Mouse (Mus musculus): ENCODE results near the gene Asprv1. TPM values are rescaled to one million over a fixed set of nuclear protein-coding genes. Genes with fewer than 3 reads are reported as not detected.

The Asprv1 gene
- polyA plus RNA-seq, 1 experiment from 2014 or later: 2.1 TPM

GRCm38 (mm10) chr6:86624074-86625030, 3.6 kb upstream of the Asprv1 start:
- Histone ChIP-seq H3K36me3 (no peaks in the 10 kb centered on the region), H3K9ac (no peak overlapping the region), H3K4me2 (replicated peaks) (no peak overlapping the region), H3K9me3 (no peaks in the 10 kb centered on the region), H3K4me1 (no peaks in the 10 kb centered on the region), H3K27me3 (no peaks in the 10 kb centered on the region), H3K4me3 (no peak overlapping the region), H3K27ac (no peak overlapping the region)
- 57% methylated on average over 18 of the region's 18 CpGs for WGBS
- ATAC-seq (ENCODE audit: insufficient number of reproducible peaks, insufficient read depth, low FRiP score, low TSS enrichment): no peak

DNA sequence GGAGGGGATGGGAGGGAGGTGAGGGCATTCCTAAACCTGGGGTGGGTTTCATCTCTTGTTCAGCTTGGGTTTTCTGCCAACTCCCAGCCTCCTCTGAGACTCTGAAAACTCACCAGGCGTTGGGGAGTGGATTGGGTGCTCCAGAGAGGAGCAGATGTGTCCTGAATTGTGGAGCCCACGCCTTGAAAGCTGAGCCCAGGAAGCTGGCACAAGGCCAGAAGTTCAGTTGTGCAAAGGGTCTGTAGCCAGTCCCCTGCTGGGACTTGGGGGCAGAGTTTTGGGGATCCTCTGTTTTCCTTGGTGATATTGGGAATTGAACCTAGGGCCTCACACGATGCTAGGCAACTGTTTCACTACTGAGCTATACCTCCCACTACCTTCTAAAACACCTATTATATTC, 2.2 kb downstream of the Asprv1 start:
- Histone ChIP-seq H3K27ac (no peak overlapping the region), H3K4me1 (0 out of 2 replicates have a peak, but pooled peaks cover 4% of the 10 kb centered on the region), H3K36me3 (no peaks in the 10 kb centered on the region), H3K9ac (no peak overlapping the region), H3K27me3 (no peaks in the 10 kb centered on the region), H3K4me3 (no peak overlapping the region), H3K9me3 (no peaks in the 10 kb centered on the region), H3K4me2 (replicated peaks) (no peak overlapping the region)
- no peak for ATAC-seq (ENCODE audit: insufficient number of reproducible peaks, insufficient read depth, low FRiP score, low TSS enrichment)
- WGBS: 80% methylated on average over 3 of the region's 3 CpGs

DNA sequence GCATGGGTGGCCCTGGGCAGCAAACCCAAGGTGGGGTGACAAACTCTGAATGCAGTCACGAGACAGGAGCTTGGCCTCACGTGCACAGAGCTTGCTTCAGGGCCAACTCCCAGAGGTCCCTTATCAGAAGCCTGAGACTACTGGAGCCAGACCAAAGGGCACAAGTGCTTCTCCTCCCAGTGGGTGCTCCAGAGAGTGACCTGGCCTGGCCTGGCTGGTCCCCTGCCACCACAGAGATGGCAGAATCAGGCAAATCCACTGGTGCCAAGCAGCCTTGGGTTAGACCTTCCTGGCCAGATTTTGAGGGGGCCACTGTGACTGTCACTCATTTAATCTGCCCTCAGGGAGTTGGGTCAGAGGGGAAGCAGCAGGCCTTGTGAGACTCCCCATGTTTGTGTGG, 8.5 kb downstream of the Asprv1 start:
- ATAC-seq (ENCODE audit: insufficient number of reproducible peaks, insufficient read depth, low FRiP score, low TSS enrichment): no peak

DNA sequence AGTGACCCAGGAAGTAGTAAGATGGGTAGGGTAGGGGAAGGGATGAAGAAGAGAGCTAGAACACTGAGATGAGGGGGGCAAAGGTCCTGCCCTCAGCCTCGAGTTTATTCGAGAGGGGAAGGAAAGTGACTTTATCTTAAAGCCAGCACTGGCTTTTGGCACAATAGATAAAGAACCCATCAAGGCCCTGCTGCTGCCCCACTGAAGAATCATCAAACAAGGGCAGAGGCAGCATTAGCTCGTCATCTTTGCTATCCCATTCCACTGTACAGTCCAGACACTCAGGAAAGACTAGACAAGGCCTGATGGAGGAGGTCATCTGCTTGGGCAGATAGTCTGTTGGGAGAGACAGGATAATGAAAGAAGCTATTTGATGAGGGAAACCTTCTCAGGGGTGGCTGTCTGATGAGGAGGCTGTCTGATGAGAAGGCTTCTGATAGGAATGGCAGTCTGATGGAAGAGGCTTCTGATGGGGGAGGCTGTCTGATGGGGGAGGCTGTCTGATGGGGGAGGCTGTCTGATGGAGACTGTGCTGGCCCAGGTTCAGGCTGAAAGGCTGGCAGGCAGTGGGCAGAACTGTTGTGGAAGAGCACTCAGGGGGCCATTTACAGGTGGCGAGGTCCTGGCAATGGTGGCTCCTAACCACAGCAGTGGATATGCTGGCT, 9.3 kb downstream of the Asprv1 start:
- ATAC-seq (ENCODE audit: insufficient number of reproducible peaks, insufficient read depth, low FRiP score, low TSS enrichment): no peak
- Histone ChIP-seq H3K4me1 (no peaks in the 10 kb centered on the region), H3K27me3 (no peaks in the 10 kb centered on the region), H3K9me3 (no peaks in the 10 kb centered on the region), H3K27ac (peak overlapping the region; percentile 71), H3K4me3 (no peak overlapping the region), H3K36me3 (no peaks in the 10 kb centered on the region), H3K9ac (no peak overlapping the region), H3K4me2 (replicated peaks) (no peak overlapping the region)
- WGBS: 68% methylated on average over 4 of the region's 4 CpGs

More for the DNA sequence above, 8.5 kb downstream of the Asprv1 start:
- no peaks in the 10 kb centered on the region for H3K27me3 ChIP-seq
- H3K9ac ChIP-seq: no peak overlapping the region
- 65% methylated on average over 2 of the region's 2 CpGs for WGBS
- no peaks in the 10 kb centered on the region for H3K9me3 ChIP-seq
- no peak overlapping the region for H3K27ac ChIP-seq
- H3K4me1 ChIP-seq: no peaks in the 10 kb centered on the region
- no peak overlapping the region for H3K4me2 ChIP-seq (replicated peaks)
- H3K4me3 ChIP-seq: no peak overlapping the region
- H3K36me3 ChIP-seq: no peaks in the 10 kb centered on the region

DNA sequence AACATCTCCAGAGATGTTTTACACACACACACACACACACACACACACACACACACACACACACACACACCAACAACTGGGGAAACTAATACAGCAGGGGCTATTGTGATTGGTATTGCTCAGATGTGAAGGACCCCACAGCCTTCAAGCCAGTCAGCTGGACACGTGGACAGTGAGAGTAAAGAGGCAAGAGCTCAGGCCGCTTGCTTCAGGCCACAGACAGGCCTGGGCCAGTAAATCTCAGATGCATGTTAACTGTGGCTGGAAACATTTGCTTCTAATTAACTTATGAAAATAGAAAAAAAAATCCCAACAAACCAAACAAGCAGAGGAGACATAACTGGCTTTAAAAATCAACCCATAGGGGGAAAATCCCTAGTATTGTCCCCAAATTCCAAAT, 9.9 kb downstream of the Asprv1 start:
- no peaks in the 10 kb centered on the region for H3K4me1 ChIP-seq
- no peaks in the 10 kb centered on the region for H3K36me3 ChIP-seq
- no peak overlapping the region for H3K4me3 ChIP-seq
- no peaks in the 10 kb centered on the region for H3K27me3 ChIP-seq
- H3K9me3 ChIP-seq: no peaks in the 10 kb centered on the region
- no peak for ATAC-seq (ENCODE audit: insufficient number of reproducible peaks, insufficient read depth, low FRiP score, low TSS enrichment)
- H3K4me2 ChIP-seq (replicated peaks): no peak overlapping the region
- whole genome bisulfite sequencing: 35% methylated on average over 2 of the region's 2 CpGs
- H3K27ac ChIP-seq: peak overlapping the region; percentile 71
- no peak overlapping the region for H3K9ac ChIP-seq

- H3K4me2 ChIP-seq (replicated peaks): no peak overlapping the region
- no peak for ATAC-seq (ENCODE audit: insufficient number of reproducible peaks, insufficient read depth, low FRiP score, low TSS enrichment)
- no peak overlapping the region for H3K4me3 ChIP-seq
- no peak overlapping the region for H3K9ac ChIP-seq
- H3K36me3 ChIP-seq: no peaks in the 10 kb centered on the region
- 20% methylated on average over 2 of the region's 2 CpGs for WGBS
- no peak overlapping the region for H3K27ac ChIP-seq
- H3K27me3 ChIP-seq: no peaks in the 10 kb centered on the region
- no peaks in the 10 kb centered on the region for H3K4me1 ChIP-seq
- no peaks in the 10 kb centered on the region for H3K9me3 ChIP-seq
These were observed 10.5 kb downstream of the Asprv1 start for GRCm38 (mm10) chr6:86638434-86638833.

DNA sequence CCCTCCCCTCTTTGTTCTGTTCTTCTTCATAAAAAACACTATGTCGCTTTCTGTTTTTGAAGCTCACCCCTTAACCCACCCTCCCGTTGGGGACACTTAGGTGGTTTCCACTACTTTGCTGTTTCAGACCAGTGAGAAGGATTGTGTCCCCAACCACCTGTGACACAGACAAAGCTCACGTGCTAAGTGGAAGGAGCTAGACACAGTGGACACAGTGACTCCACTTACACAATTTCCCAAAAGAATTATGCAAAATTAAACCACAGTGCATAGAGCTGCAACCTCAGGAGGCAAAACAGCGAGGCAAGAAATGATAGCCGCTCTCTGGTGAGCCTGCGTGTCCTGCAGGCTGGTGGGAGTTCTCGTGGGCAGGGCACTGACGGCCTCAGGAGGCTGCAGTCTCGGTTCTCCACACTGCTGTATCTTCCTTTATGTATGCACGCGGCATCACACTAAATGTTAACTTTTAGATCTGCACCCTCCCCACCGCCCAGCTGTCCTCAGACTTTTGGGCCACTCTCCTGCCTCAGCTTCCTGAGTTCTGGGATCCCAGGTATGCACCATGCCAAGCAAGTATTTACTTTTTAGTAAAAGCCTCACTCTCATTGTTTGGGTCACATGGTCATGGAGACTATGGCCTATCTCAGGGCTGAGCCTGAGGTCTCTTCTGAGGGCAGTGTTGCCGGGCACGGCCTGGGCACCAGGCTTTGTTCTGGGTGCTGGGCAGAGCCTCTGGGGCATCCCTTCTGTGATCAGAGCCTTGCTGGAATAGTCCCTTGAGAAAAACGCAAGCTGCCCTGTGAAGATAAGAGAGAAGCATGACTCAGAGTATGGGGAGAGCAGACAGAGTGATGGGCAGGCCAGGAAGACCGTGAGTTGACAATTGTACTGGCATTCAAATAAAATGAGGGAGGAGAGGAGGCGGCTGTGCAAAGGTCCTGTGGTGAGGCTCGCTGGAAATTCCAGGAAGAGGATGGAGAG, 11.5 kb downstream of the Asprv1 start:
- Histone ChIP-seq H3K4me3 (no peak overlapping the region), H3K27ac (0 out of 2 replicates have a peak overlapping the region, but pooled peaks have one; percentile 41), H3K4me2 (replicated peaks) (no peak overlapping the region), H3K4me1 (no peaks in the 10 kb centered on the region), H3K9ac (no peak overlapping the region), H3K27me3 (no peaks in the 10 kb centered on the region), H3K9me3 (no peaks in the 10 kb centered on the region), H3K36me3 (no peaks in the 10 kb centered on the region)
- ATAC-seq (ENCODE audit: insufficient number of reproducible peaks, insufficient read depth, low FRiP score, low TSS enrichment): no peak
- 82% methylated on average over 18 of the region's 18 CpGs for whole genome bisulfite sequencing

- H3K4me1 ChIP-seq: no peaks in the 10 kb centered on the region
- no peaks in the 10 kb centered on the region for H3K36me3 ChIP-seq
- H3K27ac ChIP-seq: no peak overlapping the region
- no peaks in the 10 kb centered on the region for H3K9me3 ChIP-seq
- H3K4me2 ChIP-seq (replicated peaks): no peak overlapping the region
- H3K4me3 ChIP-seq: no peak overlapping the region
- no peaks in the 10 kb centered on the region for H3K27me3 ChIP-seq
- H3K9ac ChIP-seq: peak overlapping the region; percentile 7; the same call in 1 of the 2 replicates
- no peak for ATAC-seq (ENCODE audit: insufficient number of reproducible peaks, insufficient read depth, low FRiP score, low TSS enrichment)
- 69% methylated on average over 3 of the region's 3 CpGs for WGBS
These were observed 12.2 kb downstream of the Asprv1 start for GRCm38 (mm10) chr6:86640161-86640560.

GRCm38 (mm10) chr6:86640776-86641175, 12.8 kb downstream of the Asprv1 start:
- Histone ChIP-seq H3K4me3 (no peak overlapping the region), H3K27ac (no peak overlapping the region), H3K36me3 (no peaks in the 10 kb centered on the region), H3K9ac (0 out of 2 replicates have a peak overlapping the region, but pooled peaks have one; percentile 7), H3K27me3 (no peaks in the 10 kb centered on the region), H3K4me1 (no peaks in the 10 kb centered on the region), H3K9me3 (no peaks in the 10 kb centered on the region), H3K4me2 (replicated peaks) (no peak overlapping the region)
- ATAC-seq (ENCODE audit: insufficient number of reproducible peaks, insufficient read depth, low FRiP score, low TSS enrichment): no peak
- 83% methylated on average over 8 of the region's 8 CpGs for WGBS

GRCm38 (mm10) chr6:86641716-86642115, 13.8 kb downstream of the Asprv1 start:
- no peak overlapping the region for H3K9ac ChIP-seq
- H3K27ac ChIP-seq: no peak overlapping the region
- H3K4me3 ChIP-seq: no peak overlapping the region
- no peak for ATAC-seq (ENCODE audit: insufficient number of reproducible peaks, insufficient read depth, low FRiP score, low TSS enrichment)
- H3K4me2 ChIP-seq (replicated peaks): no peak overlapping the region
- no peaks in the 10 kb centered on the region for H3K9me3 ChIP-seq
- H3K4me1 ChIP-seq: no peaks in the 10 kb centered on the region
- H3K36me3 ChIP-seq: no peaks in the 10 kb centered on the region
- WGBS: 75% methylated on average over 8 of the region's 8 CpGs
- H3K27me3 ChIP-seq: no peaks in the 10 kb centered on the region

- H3K4me2 ChIP-seq (replicated peaks): no peak overlapping the region
These were observed 16.9 kb downstream of the Asprv1 start for GRCm38 (mm10) chr6:86644775-86645400.

More at GRCm38 (mm10) chr6:86644775-86645400, 16.9 kb downstream of the Asprv1 start:
- no peak overlapping the region for H3K27ac ChIP-seq
- no peaks in the 10 kb centered on the region for H3K27me3 ChIP-seq
- H3K4me3 ChIP-seq: no peak overlapping the region
- no peak overlapping the region for H3K9ac ChIP-seq
- peaks cover 18% of the 10 kb centered on the region for H3K36me3 ChIP-seq
- no peak for ATAC-seq (ENCODE audit: insufficient number of reproducible peaks, insufficient read depth, low FRiP score, low TSS enrichment)
- no peaks in the 10 kb centered on the region for H3K9me3 ChIP-seq
- WGBS: 91% methylated on average over 3 of the region's 3 CpGs
- no peaks in the 10 kb centered on the region for H3K4me1 ChIP-seq

Data from embryonic facial prominence, embryonic 12.5 days (tissue).